Mouse (Mus musculus) hindbrain, embryonic 13.5 days (tissue): Measurements from ENCODE around the gene Gm10147. TPM values are rescaled to one million over a fixed set of nuclear protein-coding genes. Genes with fewer than 3 reads are reported as not detected.
"Not testable (repeated sequence)": the region's sequence is repeated elsewhere in the genome, so short reads cannot be mapped to it uniquely, and the experiment has no call there.

ENCODE experiments used
- ATAC-seq: fragments of 200-750 bp; cut with Nextera tagmentation; 2 replicates; pipeline ENCODE4 v1.8.0; 2017; ENCODE audit warnings: moderate TSS enrichment; ENCODE audit not compliant: low FRiP score
- H3K27ac ChIP-seq: fragments of 300-500 bp; sonication (generic); 2 replicates; pipeline ENCODE4 v1.5.1; 2015; ENCODE audit warnings: inconsistent platforms, mild to moderate bottlenecking, moderate library complexity
- H3K27me3 ChIP-seq: fragments of 300-500 bp; sonication (generic); 2 replicates; pipeline ENCODE4 v1.6.1; 2015; ENCODE audit warnings: mild to moderate bottlenecking, inconsistent platforms
- H3K36me3 ChIP-seq: fragments of 300-500 bp; sonication (generic); 2 replicates; pipeline ENCODE4 v1.6.1; 2015; ENCODE audit warnings: mild to moderate bottlenecking, inconsistent platforms
- H3K4me1 ChIP-seq: fragments of 300-500 bp; sonication (generic); replicated peaks from 2 replicates; pipeline ENCODE4 v1.6.1; 2015; ENCODE audit warnings: inconsistent platforms
- H3K4me2 ChIP-seq: fragments of 300-500 bp; sonication (generic); 2 replicates; pipeline ENCODE4 v1.6.1; 2015; ENCODE audit warnings: inconsistent platforms, mild to moderate bottlenecking, moderate library complexity
- H3K4me3 ChIP-seq: fragments of 300-500 bp; sonication (generic); 2 replicates; pipeline ENCODE4 v1.5.1; 2015; ENCODE audit warnings: mild to moderate bottlenecking, inconsistent platforms
- H3K9ac ChIP-seq: fragments of 300-500 bp; sonication (generic); 2 replicates; pipeline ENCODE4 v1.6.1; 2015; ENCODE audit warnings: mild to moderate bottlenecking, inconsistent platforms
- H3K9me3 ChIP-seq: fragments of 300-500 bp; sonication (generic); 2 replicates; pipeline ENCODE4 v1.6.1; 2016; ENCODE audit warnings: inconsistent platforms
- WGBS: fragments of 180-500 bp; shearing (Covaris S2); methylation state at CpG from one replicate; pipeline ENCODE4 v1.1.7; 2015; 5-methylcytosine and 5-hydroxymethylcytosine counted together
- microRNA-seq: library from miRNA; unstranded; fragments of <30 nt; microRNA quantifications from one replicate; pipeline ENCODE4, GENCODE M21; 2016
- polyA plus RNA-seq: library from polyadenylated mRNA; unstranded; fragments of >200 nt; fragmentation: Nextera tagmentation; extraction: Ambion mirVana; gene quantifications from 2 replicates; pipeline ENCODE4 v1.2.1, GENCODE M21; 2015

Gm10147 gene
- not detected in 2 replicates for polyA plus RNA-seq

- not testable (repeated sequence) for H3K4me3 ChIP-seq, H3K9ac ChIP-seq, H3K27ac ChIP-seq, ATAC-seq, H3K36me3 ChIP-seq, H3K9me3 ChIP-seq, H3K4me2 ChIP-seq, H3K4me1 ChIP-seq, H3K27me3 ChIP-seq
- no CpG with 5 or more reads among the region's 7 CpGs for WGBS
Observed at GRCm38 (mm10) chrX:28607742-28608141, at the start of gene Gm10147. TSS of gene Gm10147 (minus strand) at chrX:28607842.

Small RNA genes lying within 50 kb of the gene (microRNA-seq; reads per million reads assigned to microRNA genes)
- not detected for gene Gm44499
